Mouse (Mus musculus): Measurements from ENCODE around the gene Car9.

DNA sequence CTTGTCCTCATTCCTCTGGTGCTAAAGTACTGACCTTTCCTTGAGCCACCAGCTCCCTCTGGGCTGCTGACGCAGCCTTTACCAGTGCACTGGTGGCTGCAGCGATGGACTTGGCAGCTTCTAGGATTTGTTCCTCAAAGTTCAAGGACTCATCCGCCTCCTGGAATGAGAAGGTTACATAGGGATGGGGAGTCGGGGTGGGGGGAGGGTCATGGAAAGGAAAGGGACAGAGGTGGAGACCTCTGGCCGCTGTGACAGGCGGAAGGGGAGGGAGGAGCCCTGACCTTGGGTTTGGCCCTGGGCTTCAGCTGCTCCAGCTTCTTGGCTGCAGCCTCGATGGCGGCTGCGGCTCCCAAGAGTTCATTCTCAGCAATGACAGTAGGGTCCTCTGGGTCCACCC lies 26.5 kb downstream of the Car9 start:
- TF ChIP-seq CTCF (IDR thresholded peaks at IDR 0.05; ENCODE audit: extremely low read depth, insufficient read length, insufficient replicate concordance, low read depth, low read length) = no peak
- TF ChIP-seq POLR2A (IDR thresholded peaks at IDR 0.05; ENCODE audit: low read depth, low read length) = no peak

All from small intestine, adult 2 months (tissue).